Mouse (Mus musculus) ES-Bruce4 (cell line): ENCODE results near the gene Tbc1d22a. TPM values are rescaled to one million over a fixed set of nuclear protein-coding genes. Genes with fewer than 3 reads are reported as not detected.

Source experiments
- H3K27ac ChIP-seq: 2 replicates; pipeline ENCODE4 v1.5.1; 2012; ENCODE audit warnings: low read length, inconsistent platforms; ENCODE audit not compliant: insufficient read depth
- H3K27me3 ChIP-seq: 2 replicates; pipeline ENCODE4 v1.6.1; 2012; ENCODE audit warnings: mild to moderate bottlenecking, low read length, inconsistent platforms; ENCODE audit not compliant: control insufficient read depth, poor library complexity, insufficient read depth, severe bottlenecking
- H3K36me3 ChIP-seq: 2 replicates; pipeline ENCODE4 v1.6.1; 2012; ENCODE audit warnings: inconsistent platforms, mild to moderate bottlenecking, low read length, moderate library complexity; ENCODE audit not compliant: control insufficient read depth, poor library complexity, insufficient read depth, severe bottlenecking
- H3K4me1 ChIP-seq: one replicate; pipeline ENCODE4 v1.8.1; 2011; ENCODE audit warnings: low read length; ENCODE audit not compliant: control insufficient read depth, insufficient read depth
- H3K4me3 ChIP-seq: 2 replicates; pipeline ENCODE4 v1.5.1; 2011; ENCODE audit warnings: low read depth, mild to moderate bottlenecking, low read length
- H3K9ac ChIP-seq: 2 replicates; pipeline ENCODE4 v1.6.1; 2012; ENCODE audit warnings: low read depth, mild to moderate bottlenecking, inconsistent platforms; ENCODE audit not compliant: poor library complexity, severe bottlenecking
- H3K9me3 ChIP-seq: replicated peaks from 2 replicates; pipeline ENCODE4 v1.6.1; 2012; ENCODE audit warnings: mild to moderate bottlenecking, low read length, inconsistent platforms; ENCODE audit not compliant: control insufficient read depth, poor library complexity, insufficient read depth, severe bottlenecking
- CTCF ChIP-seq: IDR thresholded peaks from one replicate; pipeline ENCODE4 v1.8.1; 2011; ENCODE audit warnings: low read depth, low read length
- EP300 ChIP-seq: IDR thresholded peaks from 2 replicates; pipeline ENCODE4 v1.6.1; 2011; ENCODE audit warnings: low read depth, low read length; ENCODE audit not compliant: insufficient read depth
- POLR2A ChIP-seq: IDR thresholded peaks from one replicate; pipeline ENCODE4 v1.8.1; 2011; ENCODE audit warnings: low read length; ENCODE audit not compliant: insufficient read depth
- polyA plus RNA-seq: library from polyadenylated mRNA; stranded (reverse); fragments of >200 nt; gene quantifications from 2 replicates; pipeline ENCODE4 v1.2.4, GENCODE M21; 2011; ENCODE audit warnings: low read depth; ENCODE audit not compliant: missing spikeins, insufficient read depth, insufficient read length

The Tbc1d22a gene
- polyA plus RNA-seq, 1 experiment: 14.1 TPM

DNA sequence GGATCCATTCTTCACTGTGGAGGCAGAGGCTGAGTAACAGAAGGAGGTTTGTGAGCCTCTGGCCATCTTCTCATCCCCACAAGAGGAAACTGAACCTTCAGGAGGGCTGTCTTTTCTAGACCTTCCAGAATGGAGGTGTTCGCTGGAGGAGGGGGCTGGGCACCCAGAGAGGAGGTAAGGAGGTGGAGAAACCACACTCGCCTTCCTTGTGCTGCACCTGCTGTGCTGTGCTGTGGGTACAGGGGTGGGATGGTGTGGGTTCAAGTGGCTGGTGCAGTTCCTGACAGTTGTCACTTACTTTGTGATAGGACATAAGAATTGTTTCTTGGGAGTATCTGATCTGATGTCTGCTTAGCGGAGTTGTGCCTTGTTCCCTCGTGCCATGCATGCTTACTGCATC lies 118.9 kb downstream of the Tbc1d22a start:
- no peaks in the 10 kb centered on the region for H3K4me1 ChIP-seq
- no peaks in the 10 kb centered on the region for H3K9me3 ChIP-seq
- no peaks in the 10 kb centered on the region for H3K27me3 ChIP-seq
- no peak overlapping the region for H3K4me3 ChIP-seq
- no peak overlapping the region for H3K9ac ChIP-seq
- H3K27ac ChIP-seq: no peak overlapping the region
- TF ChIP-seq POLR2A: no peak
- no peak for TF ChIP-seq EP300
- TF ChIP-seq CTCF: no peak
- no peaks in the 10 kb centered on the region for H3K36me3 ChIP-seq

DNA sequence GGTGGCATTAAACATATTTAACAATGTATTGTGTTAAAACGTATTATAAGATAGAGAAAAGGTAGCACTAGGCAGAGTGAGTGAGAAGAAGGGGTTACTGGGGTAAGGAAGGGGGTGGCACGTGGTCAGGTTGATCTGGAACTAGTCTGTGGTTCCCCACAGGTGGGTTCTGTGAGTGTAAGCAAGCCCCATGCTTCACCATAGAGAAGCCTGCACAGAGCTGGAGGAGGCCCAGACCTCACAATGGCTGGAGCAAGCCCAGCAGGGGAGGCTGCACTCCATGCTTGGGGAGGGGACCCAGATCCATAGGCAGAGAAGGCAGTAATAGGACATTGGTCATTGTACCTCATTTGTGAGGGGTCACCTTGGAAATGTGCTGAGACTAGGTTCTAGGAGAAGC lies 119.3 kb downstream of the Tbc1d22a start:
- Histone ChIP-seq H3K36me3 (no peaks in the 10 kb centered on the region), H3K4me3 (no peak overlapping the region), H3K9me3 (no peaks in the 10 kb centered on the region), H3K4me1 (no peaks in the 10 kb centered on the region), H3K9ac (no peak overlapping the region), H3K27ac (no peak overlapping the region), H3K27me3 (no peaks in the 10 kb centered on the region)
- no peak for TF ChIP-seq EP300
- TF ChIP-seq POLR2A: no peak
- TF ChIP-seq CTCF: no peak

DNA sequence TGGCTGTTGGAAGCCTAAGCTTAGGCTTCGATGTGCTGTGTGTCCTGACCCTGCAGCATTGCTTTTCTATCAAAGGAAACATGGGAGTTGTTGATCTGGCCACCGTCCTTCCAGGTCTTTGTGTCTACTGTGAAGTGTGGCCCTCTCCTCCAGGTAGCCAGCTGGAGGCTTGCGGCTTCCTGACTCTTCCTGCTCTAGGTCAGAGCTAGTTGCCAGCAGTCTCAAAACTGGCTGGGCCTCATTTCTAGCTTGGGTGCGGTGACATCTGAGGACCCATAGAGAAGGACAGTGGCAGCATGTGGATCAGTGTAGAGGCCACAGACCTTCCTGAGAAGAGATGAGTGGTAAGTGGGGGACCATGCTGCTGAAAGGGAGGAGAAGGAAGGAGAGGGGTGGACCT lies 120.0 kb downstream of the Tbc1d22a start:
- H3K4me1 ChIP-seq: no peaks in the 10 kb centered on the region
- no peak overlapping the region for H3K27ac ChIP-seq
- H3K9ac ChIP-seq: no peak overlapping the region
- H3K4me3 ChIP-seq: no peak overlapping the region
- H3K27me3 ChIP-seq: no peaks in the 10 kb centered on the region
- H3K9me3 ChIP-seq: no peaks in the 10 kb centered on the region
- no peaks in the 10 kb centered on the region for H3K36me3 ChIP-seq
- no peak for TF ChIP-seq EP300
- TF ChIP-seq CTCF: no peak
- no peak for TF ChIP-seq POLR2A

- H3K27me3 ChIP-seq: no peaks in the 10 kb centered on the region
- no peak overlapping the region for H3K4me3 ChIP-seq
- no peak overlapping the region for H3K9ac ChIP-seq
- H3K36me3 ChIP-seq: no peaks in the 10 kb centered on the region
- TF ChIP-seq CTCF (no peak), EP300 (no peak), POLR2A (no peak)
- H3K4me1 ChIP-seq: no peaks in the 10 kb centered on the region
- H3K9me3 ChIP-seq: no peaks in the 10 kb centered on the region
- no peak overlapping the region for H3K27ac ChIP-seq
These were observed 120.5 kb downstream of the Tbc1d22a start for GRCm38 (mm10) chr15:86334745-86335144.

DNA sequence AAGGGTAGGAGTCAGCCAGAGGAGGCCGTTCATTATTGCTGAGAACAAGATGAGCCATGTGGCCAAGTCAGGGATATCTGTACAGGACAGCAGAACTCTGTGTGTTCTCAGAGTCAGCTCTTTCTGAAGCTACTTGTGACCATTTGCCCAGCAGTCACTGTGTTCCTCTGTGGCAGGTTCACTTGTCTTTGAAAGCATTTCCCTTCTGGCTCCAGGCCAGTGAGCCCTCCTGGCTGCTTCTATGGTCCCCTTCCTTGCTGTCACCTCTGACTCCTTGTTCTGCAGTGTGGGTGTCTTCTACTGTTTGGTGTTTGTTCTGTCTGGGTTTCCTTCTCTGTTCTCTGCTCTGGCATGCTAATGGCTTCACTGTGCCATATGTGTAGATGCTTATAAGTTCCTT lies 121.5 kb downstream of the Tbc1d22a start:
- Histone ChIP-seq H3K9me3 (no peaks in the 10 kb centered on the region), H3K9ac (no peak overlapping the region), H3K27ac (no peak overlapping the region), H3K4me3 (no peak overlapping the region), H3K4me1 (no peaks in the 10 kb centered on the region), H3K36me3 (no peaks in the 10 kb centered on the region), H3K27me3 (no peaks in the 10 kb centered on the region)
- no peak for TF ChIP-seq CTCF
- TF ChIP-seq EP300: no peak
- no peak for TF ChIP-seq POLR2A

GRCm38 (mm10) chr15:86337726-86338125 lies 123.5 kb downstream of the Tbc1d22a start:
- H3K27ac ChIP-seq: no peak overlapping the region
- no peaks in the 10 kb centered on the region for H3K36me3 ChIP-seq
- no peak overlapping the region for H3K4me3 ChIP-seq
- TF ChIP-seq POLR2A: no peak
- TF ChIP-seq CTCF: no peak
- TF ChIP-seq EP300: no peak
- no peaks in the 10 kb centered on the region for H3K27me3 ChIP-seq
- H3K9me3 ChIP-seq: no peaks in the 10 kb centered on the region
- no peaks in the 10 kb centered on the region for H3K4me1 ChIP-seq
- H3K9ac ChIP-seq: no peak overlapping the region
